Mouse (Mus musculus) neural tube, embryonic 13.5 days (tissue): ENCODE results near the gene Ager. TPM values are rescaled to one million over a fixed set of nuclear protein-coding genes. Genes with fewer than 3 reads are reported as not detected.
A peak's percentile ranks its signal among the peaks of the same experiment; 100 is the strongest.

Experiments used
- ATAC-seq: fragments of 200-750 bp; cut with Nextera tagmentation; 2 replicates; pipeline ENCODE4 v1.8.0; 2017; ENCODE audit warnings: low read depth, mild to moderate bottlenecking, moderate TSS enrichment, moderate library complexity
- H3K27ac ChIP-seq: fragments of 300-500 bp; sonication (generic); replicated peaks from 2 replicates; pipeline ENCODE4 v1.5.1; 2015; ENCODE audit warnings: moderate library complexity, mild to moderate bottlenecking, inconsistent platforms
- H3K27me3 ChIP-seq: fragments of 300-500 bp; sonication (generic); 2 replicates; pipeline ENCODE4 v1.6.1; 2015; ENCODE audit warnings: mild to moderate bottlenecking, inconsistent platforms
- H3K36me3 ChIP-seq: fragments of 300-500 bp; sonication (generic); 2 replicates; pipeline ENCODE4 v1.6.1; 2015; ENCODE audit warnings: mild to moderate bottlenecking, inconsistent platforms
- H3K4me1 ChIP-seq: fragments of 300-500 bp; sonication (generic); replicated peaks from 2 replicates; pipeline ENCODE4 v1.6.1; 2015; ENCODE audit warnings: inconsistent platforms
- H3K4me2 ChIP-seq: fragments of 300-500 bp; sonication (generic); 2 replicates; pipeline ENCODE4 v1.6.1; 2015; ENCODE audit warnings: inconsistent platforms, mild to moderate bottlenecking, moderate library complexity
- H3K4me3 ChIP-seq: fragments of 300-500 bp; sonication (generic); 2 replicates; pipeline ENCODE4 v1.5.1; 2015; ENCODE audit warnings: mild to moderate bottlenecking, inconsistent platforms
- H3K9ac ChIP-seq: fragments of 300-500 bp; sonication (generic); 2 replicates; pipeline ENCODE4 v1.6.1; 2015; ENCODE audit warnings: moderate library complexity, mild to moderate bottlenecking, inconsistent platforms
- H3K9me3 ChIP-seq: fragments of 300-500 bp; sonication (generic); 2 replicates; pipeline ENCODE4 v1.6.1; 2016; ENCODE audit warnings: inconsistent platforms
- WGBS: fragments of 180-500 bp; shearing (Covaris S2); methylation state at CpG from one replicate; pipeline ENCODE4 v1.1.7; 2015; 5-methylcytosine and 5-hydroxymethylcytosine counted together
- polyA plus RNA-seq: library from polyadenylated mRNA; unstranded; fragments of >200 nt; fragmentation: Nextera tagmentation; extraction: Ambion mirVana; gene quantifications from 2 replicates; pipeline ENCODE4 v1.2.1, GENCODE M21; 2015

The Ager gene
- polyA plus RNA-seq, 1 experiment from 2014 or later, result 2.0 TPM

DNA sequence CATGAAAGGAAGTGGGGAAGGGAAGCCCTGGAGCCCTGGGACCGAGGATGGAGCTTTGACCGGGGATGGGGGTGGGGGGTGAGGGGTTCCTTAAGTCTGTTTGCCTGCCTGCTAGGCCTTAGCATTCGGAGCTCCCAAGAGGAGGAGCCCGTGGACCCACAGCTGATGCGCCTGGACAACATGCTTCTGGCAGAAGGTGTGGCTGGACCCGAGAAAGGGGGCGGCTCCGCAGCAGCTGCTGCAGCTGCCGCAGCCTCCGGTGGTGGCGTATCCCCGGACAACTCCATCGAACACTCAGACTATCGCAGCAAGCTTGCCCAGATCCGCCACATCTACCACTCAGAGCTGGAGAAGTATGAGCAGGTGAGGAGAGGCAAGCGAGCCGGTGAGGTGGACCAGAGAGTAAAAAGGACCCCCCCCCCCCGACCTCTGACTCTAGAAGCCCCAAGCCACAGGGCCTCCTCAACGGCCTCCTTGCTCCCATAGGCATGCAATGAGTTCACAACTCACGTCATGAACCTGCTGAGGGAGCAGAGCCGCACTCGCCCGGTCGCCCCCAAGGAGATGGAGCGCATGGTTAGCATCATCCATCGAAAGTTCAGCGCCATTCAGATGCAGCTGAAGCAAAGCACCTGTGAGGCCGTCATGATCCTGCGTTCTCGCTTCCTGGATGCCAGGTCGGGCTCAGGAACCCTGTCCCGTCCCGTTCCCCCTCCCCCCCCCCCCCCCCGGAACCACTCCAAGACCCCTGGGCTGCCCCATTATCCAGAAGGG lies 3.7 kb upstream of the Ager start:
- peaks cover 70% of the 10 kb centered on the region for H3K4me1 ChIP-seq
- H3K27me3 ChIP-seq, result no peaks in the 10 kb centered on the region
- 48% methylated on average over 34 of the region's 34 CpGs for WGBS
- peak overlapping the region; percentile 91 for H3K4me2 ChIP-seq
- H3K9me3 ChIP-seq, result no peaks in the 10 kb centered on the region
- H3K4me3 ChIP-seq, result peak overlapping the region; percentile 81
- peak overlapping the region; percentile 98 for H3K9ac ChIP-seq
- H3K27ac ChIP-seq, result peak overlapping the region; percentile 99
- H3K36me3 ChIP-seq, result peaks cover 18% of the 10 kb centered on the region
- no peak for ATAC-seq

DNA sequence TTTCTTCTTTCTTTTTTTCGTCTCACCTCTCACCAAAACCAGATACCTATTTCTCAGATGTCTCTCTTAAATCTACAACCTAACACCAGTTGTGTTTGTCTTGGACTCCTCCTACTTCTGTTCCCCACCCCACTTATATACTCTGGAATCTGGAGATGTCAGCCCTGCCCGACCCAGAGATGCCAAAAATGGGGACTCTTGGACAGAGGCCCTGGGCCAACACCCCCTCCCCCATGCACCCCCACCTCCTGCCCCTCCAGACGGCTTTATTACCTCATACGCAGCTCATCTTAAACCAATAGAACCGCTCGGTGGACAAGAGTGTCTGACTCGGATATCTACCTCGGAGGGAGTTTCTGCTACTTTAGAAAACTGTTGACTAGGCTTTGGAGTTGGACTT lies 1.6 kb upstream of the Ager start:
- H3K9ac ChIP-seq, result no peak overlapping the region
- H3K27me3 ChIP-seq, result no peaks in the 10 kb centered on the region
- H3K36me3 ChIP-seq, result peaks cover 32% of the 10 kb centered on the region
- peaks cover 49% of the 10 kb centered on the region for H3K4me1 ChIP-seq
- 76% methylated on average over 8 of the region's 8 CpGs for WGBS
- H3K4me2 ChIP-seq, result no peak overlapping the region
- no peak for ATAC-seq
- H3K9me3 ChIP-seq, result no peaks in the 10 kb centered on the region
- no peak overlapping the region for H3K27ac ChIP-seq
- H3K4me3 ChIP-seq, result no peak overlapping the region

DNA sequence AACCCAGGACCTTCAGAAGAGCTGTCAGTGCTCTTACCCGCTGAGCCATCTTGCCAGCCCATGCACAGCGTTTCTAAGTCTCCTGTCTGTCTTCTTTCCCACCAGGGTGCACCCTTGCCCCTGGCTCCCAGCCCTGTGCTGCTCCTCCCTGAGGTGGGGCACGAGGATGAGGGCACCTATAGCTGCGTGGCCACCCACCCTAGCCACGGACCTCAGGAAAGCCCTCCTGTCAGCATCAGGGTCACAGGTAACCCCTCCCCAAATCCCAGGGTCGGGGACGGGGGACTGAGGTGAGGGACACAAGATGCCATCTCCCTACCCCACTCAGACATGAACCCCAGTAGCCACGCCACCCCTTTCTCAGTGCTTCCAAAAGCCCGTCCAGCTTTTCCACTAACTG lies 2.2 kb downstream of the Ager start:
- Histone ChIP-seq H3K9ac (no peak overlapping the region), H3K4me1 (peaks cover 37% of the 10 kb centered on the region), H3K36me3 (peaks cover 36% of the 10 kb centered on the region), H3K9me3 (no peaks in the 10 kb centered on the region), H3K4me2 (no peak overlapping the region), H3K27ac (no peak overlapping the region), H3K27me3 (no peaks in the 10 kb centered on the region), H3K4me3 (no peak overlapping the region)
- 76% methylated on average over 9 of the region's 9 CpGs for WGBS
- ATAC-seq, result no peak

DNA sequence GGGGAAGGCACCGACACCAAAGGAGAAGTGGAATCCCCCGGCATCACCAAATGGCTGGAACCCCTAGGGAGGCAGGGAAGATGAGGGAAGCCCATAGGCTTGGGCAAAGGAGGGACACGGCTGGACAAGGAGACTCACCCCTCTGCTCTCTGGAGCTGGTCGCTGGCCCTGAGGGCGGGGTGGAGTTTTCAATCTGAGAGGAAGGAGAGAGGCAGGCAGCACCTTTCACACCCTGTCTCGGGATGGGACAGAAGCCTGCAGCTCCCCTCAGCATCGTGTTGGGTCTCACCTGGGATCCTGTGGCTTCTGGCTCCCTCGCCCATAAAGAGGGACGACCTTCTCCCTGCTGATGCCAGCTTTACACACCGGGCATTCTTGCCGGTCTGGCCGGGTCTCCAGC lies 4.1 kb downstream of the Ager start:
- Histone ChIP-seq H3K27me3 (no peaks in the 10 kb centered on the region), H3K36me3 (peaks cover 23% of the 10 kb centered on the region), H3K27ac (no peak overlapping the region), H3K9me3 (no peaks in the 10 kb centered on the region), H3K4me3 (peak overlapping the region; percentile 74; the same call in 1 of the 2 replicates), H3K9ac (no peak overlapping the region), H3K4me1 (peaks cover 41% of the 10 kb centered on the region), H3K4me2 (peak overlapping the region; percentile 93)
- 92% methylated on average over 12 of the region's 12 CpGs for WGBS
- ATAC-seq, result no peak

DNA sequence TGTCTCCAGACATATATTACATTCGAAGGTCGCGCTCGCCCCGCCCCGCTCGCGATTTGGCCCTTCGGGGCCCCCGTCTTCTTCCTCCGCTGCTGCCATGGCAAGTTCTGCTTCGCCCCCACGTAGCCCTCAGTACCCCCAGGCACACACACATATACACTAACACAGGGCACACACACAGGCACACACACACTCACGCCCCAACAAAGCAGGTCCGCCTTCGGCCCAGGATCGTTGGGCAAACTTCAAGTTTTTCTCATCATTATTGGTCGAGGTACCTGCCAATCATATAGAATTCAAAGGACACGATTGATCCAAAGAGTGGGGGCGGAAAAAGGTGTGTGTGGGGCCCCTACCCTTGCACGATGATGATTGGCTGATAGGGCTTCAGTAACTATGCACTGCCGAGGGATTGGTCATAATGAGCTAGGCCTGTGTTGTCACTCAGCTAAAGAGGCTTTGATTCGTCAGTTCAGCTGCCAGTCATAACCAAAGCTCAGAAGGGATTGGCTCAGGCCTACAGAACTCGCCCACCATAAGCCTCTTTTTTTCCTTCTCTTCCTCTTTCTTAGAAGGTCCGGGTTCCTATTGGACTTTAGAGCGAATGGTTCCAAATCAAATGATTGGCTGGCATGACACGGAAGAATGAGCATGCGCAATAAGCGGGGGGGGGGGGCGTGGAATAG lies 5.9 kb downstream of the Ager start, which contains the start of gene Rnf5:
Gene Rnf5 (minus strand): TSS at position 316 of the 686 bp plus-strand sequence.
- Histone ChIP-seq H3K36me3 (peaks cover 23% of the 10 kb centered on the region), H3K9me3 (no peaks in the 10 kb centered on the region), H3K9ac (peak within 1 kb of the TSS; percentile 99), H3K4me3 (peak within 1 kb of the TSS; percentile 78), H3K27me3 (no peaks in the 10 kb centered on the region), H3K4me1 (peaks cover 49% of the 10 kb centered on the region), H3K27ac (peak within 1 kb of the TSS; percentile 93), H3K4me2 (peak within 1 kb of the TSS; percentile 99)
- peak; percentile 95 for ATAC-seq
- under 1% methylated on average over 30 of the region's 30 CpGs for WGBS

DNA sequence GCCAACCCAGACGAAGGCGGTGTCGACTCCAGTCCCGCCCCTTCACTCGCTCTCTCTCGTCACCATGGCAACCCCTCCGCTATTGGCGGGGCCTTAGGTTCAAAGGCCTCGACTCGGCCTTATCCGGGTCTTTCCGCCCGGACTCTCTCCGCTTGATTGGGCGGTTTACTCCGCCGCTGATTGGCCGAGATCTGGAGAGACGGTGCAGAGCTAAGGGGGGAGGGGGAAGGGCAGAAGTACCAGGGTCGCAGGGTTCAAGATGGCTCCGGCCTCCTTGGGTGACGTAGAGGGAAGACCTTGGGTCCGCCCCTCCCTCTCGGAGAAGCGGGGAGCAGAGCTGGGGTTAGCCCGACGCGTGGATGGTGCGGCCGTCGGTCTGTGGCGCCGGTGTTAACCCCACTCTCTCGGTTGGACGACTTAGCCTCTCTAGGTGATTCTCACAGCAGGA lies 6.4 kb downstream of the Ager start, which contains the start of gene Agpat1:
Gene Agpat1 (plus strand): TSS at position 202 of the 448 bp plus-strand sequence.
- peak within 1 kb of the TSS; percentile 78 for H3K4me3 ChIP-seq
- H3K4me1 ChIP-seq, result peaks cover 54% of the 10 kb centered on the region
- H3K9ac ChIP-seq, result peak within 1 kb of the TSS; percentile 99
- peak; percentile 90 for ATAC-seq
- WGBS, result under 1% methylated on average over 35 of the region's 35 CpGs
- no peaks in the 10 kb centered on the region for H3K9me3 ChIP-seq
- H3K27ac ChIP-seq, result peak within 1 kb of the TSS; percentile 93
- H3K27me3 ChIP-seq, result no peaks in the 10 kb centered on the region
- H3K36me3 ChIP-seq, result peaks cover 23% of the 10 kb centered on the region
- peak within 1 kb of the TSS; percentile 99 for H3K4me2 ChIP-seq

DNA sequence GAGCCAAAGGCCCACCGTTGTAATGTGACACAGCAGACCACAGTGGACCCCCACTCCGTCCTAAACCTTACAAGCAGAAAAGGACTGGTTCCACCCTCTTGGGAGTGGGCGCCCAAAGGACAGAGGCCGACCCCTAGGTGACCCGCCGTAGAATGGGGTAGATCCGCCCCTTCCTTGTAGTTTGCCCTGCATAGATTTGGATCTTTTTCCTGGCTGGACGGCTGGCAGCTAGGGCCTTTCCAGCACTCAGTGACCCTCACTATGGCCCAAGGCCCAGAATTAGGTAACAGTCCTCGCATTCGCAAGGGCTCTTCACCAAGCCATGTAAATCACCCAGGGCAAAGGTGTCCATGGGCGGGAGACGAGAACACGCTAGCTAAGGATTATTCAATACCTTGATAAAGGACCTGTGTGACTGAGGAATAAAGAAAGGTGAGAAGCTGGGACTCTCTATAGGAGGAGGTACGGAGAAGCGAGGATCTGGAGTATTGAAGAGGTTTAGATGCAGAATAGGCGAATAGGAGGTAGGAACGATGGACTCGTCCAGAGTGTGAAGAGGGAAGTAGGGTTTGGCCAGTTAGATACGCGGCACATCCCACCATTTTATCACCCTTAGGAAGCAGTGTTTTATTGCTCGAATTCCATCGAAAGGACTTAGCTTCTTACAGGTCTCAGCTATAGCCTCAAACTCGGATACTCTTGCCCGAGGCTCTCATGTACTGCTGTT lies 7.0 kb downstream of the Ager start:
- no peak for ATAC-seq
- peaks cover 23% of the 10 kb centered on the region for H3K36me3 ChIP-seq

DNA sequence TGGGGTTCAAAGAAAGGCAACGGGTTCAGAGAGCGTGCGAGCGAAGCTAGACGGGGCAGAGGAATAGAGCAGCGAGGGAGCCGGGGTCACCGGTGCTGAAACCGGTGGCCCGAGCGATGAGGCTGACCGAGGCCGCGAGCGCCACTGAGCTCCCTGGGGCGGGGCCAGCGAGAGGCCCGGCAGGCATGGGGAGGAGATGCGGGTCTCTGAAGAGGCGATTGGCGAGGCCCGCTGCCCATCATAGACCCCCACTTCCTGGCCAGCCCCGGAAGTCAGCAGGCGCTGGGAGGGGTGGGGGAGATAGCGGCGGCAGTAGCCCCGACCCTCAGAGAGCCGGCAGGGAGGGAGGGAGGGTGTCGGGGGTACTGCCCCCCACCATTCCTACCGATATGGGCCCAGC lies 7.9 kb downstream of the Ager start:
- H3K4me1 ChIP-seq, result peaks cover 56% of the 10 kb centered on the region

More for the DNA sequence above, 7.0 kb downstream of the Ager start:
- H3K27ac ChIP-seq, result peak overlapping the region; percentile 93
- H3K9me3 ChIP-seq, result no peaks in the 10 kb centered on the region
- H3K4me2 ChIP-seq, result peak overlapping the region; percentile 99
- 9% methylated on average over 24 of the region's 24 CpGs for WGBS
- H3K27me3 ChIP-seq, result no peaks in the 10 kb centered on the region
- H3K4me3 ChIP-seq, result peak overlapping the region; percentile 78
- H3K4me1 ChIP-seq, result peaks cover 56% of the 10 kb centered on the region
- peak overlapping the region; percentile 99 for H3K9ac ChIP-seq

DNA sequence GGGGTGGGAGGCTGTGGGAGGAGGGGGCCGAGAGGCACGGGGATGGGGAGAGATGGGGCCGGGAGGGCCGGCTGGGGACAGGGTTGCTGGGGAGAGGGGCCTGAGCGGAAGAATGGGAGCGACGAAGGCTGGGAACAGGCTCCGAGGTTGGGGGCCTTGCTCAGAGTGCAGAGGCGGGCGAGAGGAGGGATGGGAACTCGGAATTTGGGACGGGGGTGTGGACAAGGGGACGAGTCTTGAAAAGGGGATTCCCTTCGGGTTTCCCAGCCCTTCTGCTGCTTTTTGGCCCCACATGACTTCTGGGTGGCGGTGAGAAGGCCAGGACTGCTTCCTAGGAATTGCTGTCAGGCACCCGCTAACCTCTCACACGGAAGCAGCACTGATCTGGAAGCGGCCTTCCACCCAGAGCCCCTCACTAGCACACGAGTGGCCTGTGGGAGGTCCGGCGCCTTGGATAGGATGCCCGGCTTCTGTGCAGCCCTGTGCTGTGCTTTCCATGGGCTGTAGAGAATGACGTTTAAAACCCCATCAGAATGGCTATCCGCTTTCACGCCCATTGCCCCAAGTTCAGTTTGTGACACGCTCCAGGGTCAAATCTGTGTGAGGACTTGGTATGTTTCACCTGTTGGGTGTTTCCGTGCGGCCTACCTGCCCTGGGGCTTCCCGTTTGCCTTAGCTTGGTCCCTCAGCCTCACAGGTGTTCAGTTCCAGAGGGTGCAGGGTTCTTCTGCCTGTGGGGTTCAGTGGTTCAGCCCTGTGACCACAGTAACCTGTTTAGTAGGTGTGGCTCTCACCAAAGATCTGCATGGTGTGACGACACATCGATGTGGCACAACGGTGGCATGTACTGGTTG lies 8.8 kb downstream of the Ager start:
- H3K9me3 ChIP-seq, result no peaks in the 10 kb centered on the region
- H3K4me3 ChIP-seq, result peak overlapping the region; percentile 78
- H3K27ac ChIP-seq, result peak overlapping the region; percentile 93
- H3K36me3 ChIP-seq, result peaks cover 22% of the 10 kb centered on the region
- peaks cover 56% of the 10 kb centered on the region for H3K4me1 ChIP-seq
- H3K9ac ChIP-seq, result peak overlapping the region; percentile 99
- peak overlapping the region; percentile 99 for H3K4me2 ChIP-seq
- no peak for ATAC-seq
- H3K27me3 ChIP-seq, result no peaks in the 10 kb centered on the region
- 16% methylated on average over 32 of the region's 32 CpGs for WGBS

More for the DNA sequence above, 7.9 kb downstream of the Ager start:
- ATAC-seq, result peak; percentile 34
- H3K4me2 ChIP-seq, result peak overlapping the region; percentile 99
- H3K9me3 ChIP-seq, result no peaks in the 10 kb centered on the region
- peak overlapping the region; percentile 93 for H3K27ac ChIP-seq
- H3K27me3 ChIP-seq, result no peaks in the 10 kb centered on the region
- H3K36me3 ChIP-seq, result peaks cover 21% of the 10 kb centered on the region
- H3K4me3 ChIP-seq, result peak overlapping the region; percentile 78
- under 1% methylated on average over 28 of the region's 30 CpGs for WGBS
- H3K9ac ChIP-seq, result peak overlapping the region; percentile 99

DNA sequence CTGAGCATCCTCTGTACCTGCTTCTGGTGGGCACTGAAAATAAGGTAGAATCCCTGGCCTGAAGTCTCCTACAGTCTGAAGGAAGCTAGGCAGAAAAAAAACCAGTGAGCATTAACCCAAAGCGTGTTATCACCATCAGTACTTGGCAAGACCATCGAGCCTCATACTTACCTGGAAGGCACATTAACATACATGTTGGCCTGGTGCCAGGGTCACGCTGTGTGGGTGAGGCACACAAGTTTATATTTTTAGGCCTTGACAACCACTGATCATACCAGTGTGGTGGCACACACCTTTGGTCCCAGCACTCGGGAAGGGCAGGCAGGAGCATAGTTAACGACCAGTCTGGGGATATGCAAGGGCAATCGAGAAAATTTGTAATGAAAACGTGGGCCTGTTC lies 10.3 kb downstream of the Ager start:
- H3K9me3 ChIP-seq, result no peaks in the 10 kb centered on the region
- 83% methylated on average over 7 of the region's 7 CpGs for WGBS
- no peak overlapping the region for H3K4me2 ChIP-seq
- no peak overlapping the region; the same call in 1 of the 2 replicates for H3K9ac ChIP-seq
- peaks cover 41% of the 10 kb centered on the region for H3K4me1 ChIP-seq
- 0 out of 2 replicates have a peak overlapping the region, but pooled peaks have one; percentile 78 for H3K4me3 ChIP-seq
- no peak overlapping the region for H3K27ac ChIP-seq
- no peaks in the 10 kb centered on the region for H3K27me3 ChIP-seq
- H3K36me3 ChIP-seq, result peaks cover 31% of the 10 kb centered on the region
- no peak for ATAC-seq

DNA sequence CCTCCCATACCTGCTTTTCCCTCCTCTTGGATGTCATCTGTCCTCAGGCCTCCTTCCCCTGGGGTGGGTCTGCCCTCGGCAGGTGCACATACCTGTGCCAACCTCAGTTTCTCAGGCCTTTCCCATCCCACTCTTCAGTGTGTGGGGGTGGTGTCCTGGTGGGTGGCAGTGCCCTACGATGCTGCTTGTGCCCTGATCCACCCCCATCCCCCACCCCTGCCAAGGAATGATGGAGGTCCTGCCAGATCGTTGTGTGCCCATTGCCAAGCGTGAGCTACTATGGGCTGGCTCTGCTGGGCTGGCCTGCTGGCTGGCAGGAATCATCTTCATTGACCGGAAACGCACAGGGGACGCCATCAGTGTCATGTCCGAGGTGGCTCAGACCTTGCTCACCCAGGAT lies 13.4 kb downstream of the Ager start:
- no peak overlapping the region for H3K4me3 ChIP-seq
- H3K27me3 ChIP-seq, result no peaks in the 10 kb centered on the region
- H3K9ac ChIP-seq, result no peak overlapping the region
- peaks cover 59% of the 10 kb centered on the region for H3K36me3 ChIP-seq
- H3K9me3 ChIP-seq, result no peaks in the 10 kb centered on the region
- H3K4me2 ChIP-seq, result no peak overlapping the region
- H3K4me1 ChIP-seq, result peaks cover 30% of the 10 kb centered on the region
- H3K27ac ChIP-seq, result no peak overlapping the region
- no peak for ATAC-seq
- 95% methylated on average over 8 of the region's 8 CpGs for WGBS
